Mouse (Mus musculus): ENCODE results near the gene Trmt1l. TPM values are rescaled to one million over a fixed set of nuclear protein-coding genes. Genes with fewer than 3 reads are reported as not detected.

Trmt1l gene
- polyA plus RNA-seq (2015; fragmentation: Nextera tagmentation; extraction: Ambion mirVana) = 44.9 and 48.2 TPM in 2 replicates

DNA sequence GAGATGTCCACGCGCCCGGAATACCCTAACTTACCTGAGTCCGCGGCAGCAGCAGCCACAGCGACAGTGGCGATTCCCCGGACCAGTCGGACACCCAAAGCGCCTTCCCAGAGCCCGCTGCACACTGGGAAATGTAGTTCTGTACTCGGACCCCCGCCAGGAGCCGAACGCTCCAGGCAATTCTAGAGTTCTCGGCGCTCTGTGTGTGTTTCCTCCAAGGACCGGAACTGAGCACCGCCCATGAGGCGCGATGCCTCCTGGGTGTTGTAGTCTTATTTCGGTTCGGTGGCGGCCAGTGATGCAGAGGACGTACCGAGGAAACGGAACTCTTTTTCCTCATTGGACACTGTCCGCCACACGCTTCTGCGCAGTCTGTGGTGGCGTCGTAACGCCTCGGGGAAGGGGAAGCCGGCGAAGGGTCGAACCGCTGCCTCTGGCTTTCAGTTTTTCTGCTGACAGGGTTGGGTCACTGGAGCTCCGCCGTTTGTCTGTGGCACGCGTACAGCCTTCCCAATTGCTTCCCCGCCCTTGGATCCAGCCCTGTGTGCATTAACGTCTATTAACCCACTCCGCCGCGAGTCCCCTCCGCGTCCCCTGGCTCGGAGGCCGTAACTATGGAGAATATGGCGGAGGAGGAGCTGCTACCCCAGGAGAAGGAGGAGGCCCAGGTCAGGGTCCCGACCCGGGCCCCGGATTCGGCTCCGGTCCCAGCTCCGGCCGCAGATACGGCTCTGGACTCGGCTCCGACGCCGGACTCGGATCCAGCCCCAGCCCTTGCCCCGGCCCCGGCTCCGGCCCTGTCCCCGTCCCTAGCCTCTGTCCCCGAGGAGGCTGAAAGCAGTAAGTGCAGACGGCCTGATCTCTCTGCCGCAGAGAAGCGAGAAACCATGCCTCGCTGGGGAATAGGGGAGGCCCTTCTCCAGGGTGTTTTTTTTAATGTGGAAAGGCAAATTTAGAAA lies at the start of gene Trmt1l, which contains the start of gene Swt1:
Gene Trmt1l, plus strand, starts transcription at position 280 of the 959 bp plus-strand sequence.
Gene Swt1, minus strand, starts transcription at position 193 of the 959 bp plus-strand sequence.
- Histone ChIP-seq H3K27ac (replicated peaks) (peak within 1 kb of the TSS; percentile 96), H3K9me3 (replicated peaks) (no peaks in the 10 kb centered on the region), H3K4me2 (replicated peaks) (peak within 1 kb of the TSS; percentile 54), H3K9ac (peak within 1 kb of the TSS; percentile 92), H3K4me3 (replicated peaks) (peak within 1 kb of the TSS; percentile 94), H3K4me1 (peaks cover 14% of the 10 kb centered on the region), H3K27me3 (no peaks in the 10 kb centered on the region), H3K36me3 (no peaks in the 10 kb centered on the region)
- peak; percentile 100 for ATAC-seq (ENCODE audit: insufficient number of reproducible peaks, low FRiP score, low TSS enrichment, low read depth)
- under 1% methylated on average over 74 of the region's 74 CpGs for WGBS

- H3K9me3 ChIP-seq (replicated peaks) = no peaks in the 10 kb centered on the region
- no peak overlapping the region for H3K27ac ChIP-seq (replicated peaks)
- WGBS = 98% methylated on average over 1 of the region's 1 CpGs
- H3K4me3 ChIP-seq (replicated peaks) = no peak overlapping the region
- no peaks in the 10 kb centered on the region for H3K27me3 ChIP-seq
- no peak overlapping the region for H3K9ac ChIP-seq
- ATAC-seq (ENCODE audit: insufficient number of reproducible peaks, low FRiP score, low TSS enrichment, low read depth) = no peak
- no peaks in the 10 kb centered on the region for H3K4me1 ChIP-seq
- no peak overlapping the region for H3K4me2 ChIP-seq (replicated peaks)
- peaks cover 11% of the 10 kb centered on the region; the same call in 1 of the 2 replicates for H3K36me3 ChIP-seq
Measured at GRCm38 (mm10) chr1:151390029-151390428, 38.3 kb upstream of the Trmt1l start.

- Histone ChIP-seq H3K4me2 (replicated peaks) (no peak overlapping the region), H3K27me3 (no peaks in the 10 kb centered on the region), H3K9me3 (replicated peaks) (no peaks in the 10 kb centered on the region), H3K4me3 (replicated peaks) (no peak overlapping the region), H3K27ac (replicated peaks) (peak overlapping the region; percentile 68), H3K4me1 (0 out of 2 replicates have a peak, but pooled peaks cover 4% of the 10 kb centered on the region), H3K36me3 (peaks cover 26% of the 10 kb centered on the region; the same call in 1 of the 2 replicates), H3K9ac (no peak overlapping the region)
- 32% methylated on average over 3 of the region's 3 CpGs for WGBS
- no peak; the same call in 1 of the 2 replicates for ATAC-seq (ENCODE audit: insufficient number of reproducible peaks, low FRiP score, low TSS enrichment, low read depth)
Measured at GRCm38 (mm10) chr1:151409827-151410226, 18.5 kb upstream of the Trmt1l start.

DNA sequence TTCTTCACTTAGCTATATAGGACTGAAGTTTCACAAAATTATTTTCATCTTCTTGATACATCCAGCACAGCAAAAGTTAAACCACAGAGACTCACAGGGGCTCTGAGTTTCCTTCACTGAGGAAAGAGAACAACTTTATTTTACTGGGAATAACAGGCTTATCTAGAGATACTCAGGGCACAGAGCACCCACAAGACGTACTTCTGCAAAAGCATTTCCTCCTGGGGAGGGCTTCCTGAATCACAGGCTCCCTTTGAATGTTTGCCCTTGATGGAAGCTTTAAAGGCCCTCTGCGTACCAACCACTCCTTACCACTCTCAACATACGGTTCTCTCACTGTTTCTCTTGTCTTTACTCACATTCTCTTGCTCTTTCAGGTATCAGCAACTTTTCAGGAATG lies 6.2 kb upstream of the Trmt1l start:
- no peak overlapping the region for H3K4me3 ChIP-seq (replicated peaks)
- H3K9me3 ChIP-seq (replicated peaks) = no peaks in the 10 kb centered on the region
- no peak overlapping the region for H3K9ac ChIP-seq
- 81% methylated on average over 3 of the region's 3 CpGs for WGBS
- H3K36me3 ChIP-seq = peaks cover 32% of the 10 kb centered on the region
- no peak overlapping the region for H3K4me2 ChIP-seq (replicated peaks)
- H3K27me3 ChIP-seq = no peaks in the 10 kb centered on the region
- no peak for ATAC-seq (ENCODE audit: insufficient number of reproducible peaks, low FRiP score, low TSS enrichment, low read depth)
- no peak overlapping the region for H3K27ac ChIP-seq (replicated peaks)
- peaks cover 6% of the 10 kb centered on the region for H3K4me1 ChIP-seq

GRCm38 (mm10) chr1:151426947-151427600 lies 1.3 kb upstream of the Trmt1l start:
- H3K36me3 ChIP-seq = peaks cover 4% of the 10 kb centered on the region; the same call in 1 of the 2 replicates
- H3K4me3 ChIP-seq (replicated peaks) = peak overlapping the region; percentile 94
- no peaks in the 10 kb centered on the region for H3K9me3 ChIP-seq (replicated peaks)
- H3K27ac ChIP-seq (replicated peaks) = no peak overlapping the region
- peak overlapping the region; percentile 80; the same call in 1 of the 2 replicates for H3K9ac ChIP-seq
- no peak for ATAC-seq (ENCODE audit: insufficient number of reproducible peaks, low FRiP score, low TSS enrichment, low read depth)
- peaks cover 14% of the 10 kb centered on the region for H3K4me1 ChIP-seq
- H3K4me2 ChIP-seq (replicated peaks) = peak overlapping the region; percentile 54
- WGBS = 23% methylated on average over 7 of the region's 7 CpGs
- H3K27me3 ChIP-seq = no peaks in the 10 kb centered on the region

DNA sequence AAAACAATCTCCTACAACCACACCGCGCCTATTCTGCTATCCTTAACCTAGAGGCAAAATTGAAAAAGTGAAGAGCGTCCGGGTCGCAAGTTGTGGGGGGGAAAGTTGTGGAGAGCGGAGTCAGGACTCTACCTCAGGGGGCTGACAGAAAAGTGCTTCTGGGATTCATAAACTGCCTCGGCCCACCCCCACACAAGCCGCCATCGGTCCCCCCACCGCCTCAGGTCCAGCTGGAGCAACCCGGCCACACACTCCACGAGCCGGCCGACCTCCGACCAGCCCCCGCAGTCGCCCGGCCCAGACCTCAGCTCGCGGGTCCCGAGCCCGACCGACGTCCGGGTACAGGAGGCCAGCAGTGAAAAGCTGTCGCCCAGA lies 467 bp upstream of the Trmt1l start:
- Histone ChIP-seq H3K4me3 (replicated peaks) (peak overlapping the region; percentile 94), H3K4me1 (peaks cover 14% of the 10 kb centered on the region), H3K9ac (peak overlapping the region; percentile 80), H3K36me3 (no peaks in the 10 kb centered on the region), H3K9me3 (replicated peaks) (no peaks in the 10 kb centered on the region), H3K4me2 (replicated peaks) (peak overlapping the region; percentile 54), H3K27me3 (no peaks in the 10 kb centered on the region), H3K27ac (replicated peaks) (peak overlapping the region; percentile 74)
- ATAC-seq (ENCODE audit: insufficient number of reproducible peaks, low FRiP score, low TSS enrichment, low read depth) = peak; percentile 61
- under 1% methylated on average over 26 of the region's 26 CpGs for WGBS

DNA sequence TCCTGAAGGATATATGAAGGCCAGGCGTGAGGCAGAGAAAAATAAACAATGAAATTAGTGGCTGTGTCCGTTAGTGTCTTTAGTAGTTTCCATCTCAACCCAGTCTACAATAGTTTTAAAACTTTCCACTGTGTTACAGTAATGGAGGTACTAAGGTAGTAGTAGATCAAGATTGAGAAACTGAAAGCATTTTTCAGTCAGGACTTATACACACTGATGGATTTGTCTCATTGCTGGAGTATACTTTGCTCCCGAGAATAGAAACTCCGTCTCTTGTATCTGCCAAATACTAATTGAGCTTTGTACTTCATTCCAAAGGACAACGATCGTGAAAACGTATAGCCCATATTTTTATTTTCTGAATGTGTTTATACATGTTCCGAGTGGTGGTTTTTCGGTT lies 974 bp downstream of the Trmt1l start:
- Histone ChIP-seq H3K4me3 (replicated peaks) (peak overlapping the region; percentile 94), H3K9me3 (replicated peaks) (no peaks in the 10 kb centered on the region), H3K27ac (replicated peaks) (peak overlapping the region; percentile 96), H3K4me2 (replicated peaks) (peak overlapping the region; percentile 46), H3K9ac (peak overlapping the region; percentile 92), H3K27me3 (no peaks in the 10 kb centered on the region), H3K4me1 (peaks cover 14% of the 10 kb centered on the region), H3K36me3 (peaks cover 2% of the 10 kb centered on the region; the same call in 1 of the 2 replicates)
- ATAC-seq (ENCODE audit: insufficient number of reproducible peaks, low FRiP score, low TSS enrichment, low read depth) = no peak
- WGBS = 25% methylated on average over 9 of the region's 9 CpGs

DNA sequence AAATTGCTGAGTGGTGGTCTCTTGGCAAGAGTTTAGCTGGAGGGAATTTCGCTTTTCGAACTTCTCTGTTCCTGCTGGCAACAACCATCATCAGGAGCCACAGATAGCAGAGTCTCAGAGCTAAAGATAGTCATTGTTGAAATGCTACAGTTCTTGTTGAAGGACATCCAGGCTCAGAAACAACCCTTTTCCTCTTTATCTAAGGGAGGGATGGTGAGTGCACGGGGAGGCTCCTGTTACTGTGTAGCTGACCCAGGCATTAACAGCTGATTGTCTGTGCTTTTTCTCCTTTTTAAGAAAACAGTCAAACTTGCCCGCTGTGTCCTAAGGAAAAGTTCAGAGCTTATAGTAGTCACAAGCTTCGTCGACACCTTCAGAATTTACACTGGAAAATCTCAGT lies 7.1 kb downstream of the Trmt1l start:
- no peaks in the 10 kb centered on the region for H3K4me1 ChIP-seq
- H3K9ac ChIP-seq = no peak overlapping the region
- H3K27ac ChIP-seq (replicated peaks) = no peak overlapping the region
- no peaks in the 10 kb centered on the region for H3K9me3 ChIP-seq (replicated peaks)
- H3K4me3 ChIP-seq (replicated peaks) = no peak overlapping the region
- H3K36me3 ChIP-seq = peaks cover 48% of the 10 kb centered on the region
- no peak for ATAC-seq (ENCODE audit: insufficient number of reproducible peaks, low FRiP score, low TSS enrichment, low read depth)
- H3K27me3 ChIP-seq = no peaks in the 10 kb centered on the region
- 90% methylated on average over 6 of the region's 6 CpGs for WGBS
- H3K4me2 ChIP-seq (replicated peaks) = no peak overlapping the region

DNA sequence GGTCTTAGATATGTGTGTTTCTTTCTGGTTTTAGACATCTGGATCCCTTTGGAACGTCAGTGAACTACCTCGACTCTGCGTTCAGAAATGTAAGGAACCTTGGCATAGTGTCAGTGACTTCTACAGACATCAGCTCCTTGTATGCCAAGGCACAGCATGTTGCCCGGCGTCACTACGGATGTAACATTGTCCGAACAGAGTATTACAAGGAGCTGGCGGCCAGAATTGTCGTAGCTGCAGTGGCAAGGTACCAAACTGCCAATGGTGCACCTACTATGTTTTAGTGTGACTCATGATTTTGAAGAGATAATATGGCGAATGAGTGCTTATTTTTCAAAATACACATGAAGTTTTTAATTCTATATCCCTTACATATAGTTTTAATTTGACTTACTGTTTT lies 21.5 kb downstream of the Trmt1l start:
- no peak for ATAC-seq (ENCODE audit: insufficient number of reproducible peaks, low FRiP score, low TSS enrichment, low read depth)
- WGBS = 94% methylated on average over 10 of the region's 10 CpGs

DNA sequence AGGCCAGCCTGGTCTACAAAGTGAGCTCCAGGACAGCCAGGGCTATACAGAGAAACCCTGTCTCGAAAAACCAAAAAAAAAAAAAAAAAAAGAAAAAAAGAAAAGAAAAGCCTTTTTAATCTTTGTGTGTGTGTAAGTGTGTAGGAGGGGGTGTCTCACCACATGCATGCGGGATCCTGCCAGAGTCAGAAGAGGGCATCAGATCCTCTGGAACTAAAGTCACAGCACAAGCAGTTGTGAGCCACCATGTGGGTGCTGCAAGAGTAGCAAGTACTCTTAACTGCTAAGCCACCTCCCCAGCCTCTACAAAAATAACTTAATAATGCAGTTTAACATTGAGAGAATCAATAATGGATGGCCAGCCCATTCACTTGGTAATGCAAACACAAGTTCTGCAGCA lies 22.5 kb downstream of the Trmt1l start:
- no peak for ATAC-seq (ENCODE audit: insufficient number of reproducible peaks, low FRiP score, low TSS enrichment, low read depth)
- peaks cover 70% of the 10 kb centered on the region for H3K36me3 ChIP-seq
- H3K4me1 ChIP-seq = no peaks in the 10 kb centered on the region

More for the DNA sequence above, 21.5 kb downstream of the Trmt1l start:
- H3K36me3 ChIP-seq = peaks cover 80% of the 10 kb centered on the region
- H3K9ac ChIP-seq = no peak overlapping the region
- no peaks in the 10 kb centered on the region for H3K4me1 ChIP-seq
- no peaks in the 10 kb centered on the region for H3K9me3 ChIP-seq (replicated peaks)
- no peak overlapping the region for H3K4me2 ChIP-seq (replicated peaks)
- no peak overlapping the region for H3K4me3 ChIP-seq (replicated peaks)
- no peak overlapping the region for H3K27ac ChIP-seq (replicated peaks)
- no peaks in the 10 kb centered on the region for H3K27me3 ChIP-seq

GRCm38 (mm10) chr1:151451946-151452345 lies 23.6 kb downstream of the Trmt1l start:
- no peak overlapping the region for H3K4me2 ChIP-seq (replicated peaks)
- H3K4me1 ChIP-seq = no peaks in the 10 kb centered on the region
- peaks cover 62% of the 10 kb centered on the region for H3K36me3 ChIP-seq
- no peak for ATAC-seq (ENCODE audit: insufficient number of reproducible peaks, low FRiP score, low TSS enrichment, low read depth)
- WGBS = 97% methylated on average over 11 of the region's 11 CpGs
- H3K4me3 ChIP-seq (replicated peaks) = no peak overlapping the region
- no peaks in the 10 kb centered on the region for H3K27me3 ChIP-seq
- H3K27ac ChIP-seq (replicated peaks) = no peak overlapping the region
- no peaks in the 10 kb centered on the region for H3K9me3 ChIP-seq (replicated peaks)
- no peak overlapping the region for H3K9ac ChIP-seq

More for the DNA sequence above, 22.5 kb downstream of the Trmt1l start:
- no peak overlapping the region for H3K27ac ChIP-seq (replicated peaks)
- WGBS = 81% methylated on average over 1 of the region's 2 CpGs
- H3K4me3 ChIP-seq (replicated peaks) = no peak overlapping the region
- no peaks in the 10 kb centered on the region for H3K27me3 ChIP-seq
- H3K9me3 ChIP-seq (replicated peaks) = no peaks in the 10 kb centered on the region
- no peak overlapping the region for H3K9ac ChIP-seq
- no peak overlapping the region for H3K4me2 ChIP-seq (replicated peaks)
